Mouse (Mus musculus): ENCODE data around the gene Fbxo30. TPM values are rescaled to one million over a fixed set of nuclear protein-coding genes. Genes with fewer than 3 reads are reported as not detected.

Gene Fbxo30
- total and polyA plus RNA-seq, 2 experiments from 2014 or later: 11.9 to 21.8 TPM

- Histone ChIP-seq H3K4me2 (ENCODE audit: low read depth, low read length) (peak overlapping the region; percentile 92), H3K4me1 (ENCODE audit: control insufficient read depth, insufficient read depth) (peaks cover 6% of the 10 kb centered on the region; the same call in 1 of the 2 replicates), H3K4me3 (ENCODE audit: low read depth, low read length) (peak overlapping the region; percentile 96), H3K9me3 (replicated peaks; ENCODE audit: control insufficient read depth, low read length) (no peaks in the 10 kb centered on the region), H3K27me3 (ENCODE audit: control insufficient read depth, insufficient read depth, low read length) (no peaks in the 10 kb centered on the region), H3K9ac (replicated peaks; ENCODE audit: low read depth, low read length) (peak overlapping the region; percentile 98), H3K36me3 (replicated peaks; ENCODE audit: control insufficient read depth, insufficient read depth, low read length) (no peaks in the 10 kb centered on the region), H3K27ac (ENCODE audit: low read depth) (peak overlapping the region; percentile 98)
- DNase-seq (ENCODE audit: low spot score): peak; percentile 56
- ATAC-seq (ENCODE audit: insufficient read depth, low read depth): peak; percentile 31
- no peak for TF ChIP-seq EP300 (IDR thresholded peaks at IDR 0.05; ENCODE audit: low read depth)
- TF ChIP-seq CTCF (IDR thresholded peaks at IDR 0.05; ENCODE audit: low read depth): no peak
- 0% methylated on average over 38 of the region's 68 CpGs for WGBS
These were observed 572 bp downstream of the Fbxo30 start for GRCm38 (mm10) chr10:11281498-11282305.

GRCm38 (mm10) chr10:11282306-11282631 is 1.1 kb downstream of the Fbxo30 start:
- Histone ChIP-seq H3K9me3 (replicated peaks; ENCODE audit: control insufficient read depth, low read length) (no peaks in the 10 kb centered on the region), H3K4me2 (ENCODE audit: low read depth, low read length) (peak overlapping the region; percentile 92), H3K27me3 (ENCODE audit: control insufficient read depth, insufficient read depth, low read length) (no peaks in the 10 kb centered on the region), H3K36me3 (replicated peaks; ENCODE audit: control insufficient read depth, insufficient read depth, low read length) (no peaks in the 10 kb centered on the region), H3K27ac (ENCODE audit: low read depth) (peak overlapping the region; percentile 98), H3K4me1 (ENCODE audit: control insufficient read depth, insufficient read depth) (peaks cover 6% of the 10 kb centered on the region; the same call in 1 of the 2 replicates), H3K9ac (replicated peaks; ENCODE audit: low read depth, low read length) (peak overlapping the region; percentile 98), H3K4me3 (ENCODE audit: low read depth, low read length) (peak overlapping the region; percentile 96)
- DNase-seq (ENCODE audit: low spot score): peak; percentile 38
- no peak for TF ChIP-seq EP300 (IDR thresholded peaks at IDR 0.05; ENCODE audit: low read depth)
- TF ChIP-seq CTCF (IDR thresholded peaks at IDR 0.05; ENCODE audit: low read depth): no peak
- ATAC-seq (ENCODE audit: insufficient read depth, low read depth): no peak
- WGBS: under 1% methylated on average over 4 of the region's 4 CpGs

GRCm38 (mm10) chr10:11298418-11298817 is 17.3 kb downstream of the Fbxo30 start:
- no peak for ATAC-seq (ENCODE audit: insufficient read depth, low read depth)
- TF ChIP-seq EP300 (IDR thresholded peaks at IDR 0.05; ENCODE audit: low read depth): no peak
- TF ChIP-seq CTCF (IDR thresholded peaks at IDR 0.05; ENCODE audit: low read depth): no peak
- Histone ChIP-seq H3K4me2 (ENCODE audit: low read depth, low read length) (no peak overlapping the region), H3K27ac (ENCODE audit: low read depth) (no peak overlapping the region), H3K4me3 (ENCODE audit: low read depth, low read length) (no peak overlapping the region), H3K9ac (replicated peaks; ENCODE audit: low read depth, low read length) (no peak overlapping the region), H3K27me3 (ENCODE audit: control insufficient read depth, insufficient read depth, low read length) (no peaks in the 10 kb centered on the region), H3K9me3 (replicated peaks; ENCODE audit: control insufficient read depth, low read length) (no peaks in the 10 kb centered on the region), H3K4me1 (ENCODE audit: control insufficient read depth, insufficient read depth) (peaks cover 11% of the 10 kb centered on the region), H3K36me3 (replicated peaks; ENCODE audit: control insufficient read depth, insufficient read depth, low read length) (peaks cover 12% of the 10 kb centered on the region; the same call in 1 of the 2 replicates)
- 87% methylated on average over 6 of the region's 6 CpGs for WGBS
- no peak for DNase-seq (ENCODE audit: low spot score)

- DNase-seq (ENCODE audit: low spot score): no peak
- ATAC-seq (ENCODE audit: insufficient read depth, low read depth): no peak
- Histone ChIP-seq H3K9ac (replicated peaks; ENCODE audit: low read depth, low read length) (no peak overlapping the region), H3K27ac (ENCODE audit: low read depth) (no peak overlapping the region), H3K27me3 (ENCODE audit: control insufficient read depth, insufficient read depth, low read length) (no peaks in the 10 kb centered on the region), H3K9me3 (replicated peaks; ENCODE audit: control insufficient read depth, low read length) (no peaks in the 10 kb centered on the region), H3K4me2 (ENCODE audit: low read depth, low read length) (no peak overlapping the region), H3K36me3 (replicated peaks; ENCODE audit: control insufficient read depth, insufficient read depth, low read length) (no peaks in the 10 kb centered on the region), H3K4me1 (ENCODE audit: control insufficient read depth, insufficient read depth) (peaks cover 10% of the 10 kb centered on the region; the same call in 1 of the 2 replicates), H3K4me3 (ENCODE audit: low read depth, low read length) (no peak overlapping the region)
- WGBS: 72% methylated on average over 9 of the region's 9 CpGs
- TF ChIP-seq EP300 (IDR thresholded peaks at IDR 0.05; ENCODE audit: low read depth): no peak
- no peak for TF ChIP-seq CTCF (IDR thresholded peaks at IDR 0.05; ENCODE audit: low read depth)
These were observed 24.4 kb downstream of the Fbxo30 start for GRCm38 (mm10) chr10:11305365-11306053.

- Histone ChIP-seq H3K27ac (ENCODE audit: low read depth) (no peak overlapping the region), H3K4me1 (ENCODE audit: control insufficient read depth, insufficient read depth) (peaks cover 10% of the 10 kb centered on the region; the same call in 1 of the 2 replicates), H3K27me3 (ENCODE audit: control insufficient read depth, insufficient read depth, low read length) (no peaks in the 10 kb centered on the region), H3K4me3 (ENCODE audit: low read depth, low read length) (no peak overlapping the region), H3K9me3 (replicated peaks; ENCODE audit: control insufficient read depth, low read length) (no peaks in the 10 kb centered on the region), H3K4me2 (ENCODE audit: low read depth, low read length) (no peak overlapping the region), H3K36me3 (replicated peaks; ENCODE audit: control insufficient read depth, insufficient read depth, low read length) (no peaks in the 10 kb centered on the region), H3K9ac (replicated peaks; ENCODE audit: low read depth, low read length) (no peak overlapping the region)
- no peak for TF ChIP-seq CTCF (IDR thresholded peaks at IDR 0.05; ENCODE audit: low read depth)
- 38% methylated on average over 2 of the region's 2 CpGs for WGBS
- no peak for ATAC-seq (ENCODE audit: insufficient read depth, low read depth)
- no peak for DNase-seq (ENCODE audit: low spot score)
These were observed 24.9 kb downstream of the Fbxo30 start for GRCm38 (mm10) chr10:11306054-11306367.

Measured in heart, postnatal 0 days (tissue).